Mouse (Mus musculus): ENCODE data around the gene Pxdn.

DNA sequence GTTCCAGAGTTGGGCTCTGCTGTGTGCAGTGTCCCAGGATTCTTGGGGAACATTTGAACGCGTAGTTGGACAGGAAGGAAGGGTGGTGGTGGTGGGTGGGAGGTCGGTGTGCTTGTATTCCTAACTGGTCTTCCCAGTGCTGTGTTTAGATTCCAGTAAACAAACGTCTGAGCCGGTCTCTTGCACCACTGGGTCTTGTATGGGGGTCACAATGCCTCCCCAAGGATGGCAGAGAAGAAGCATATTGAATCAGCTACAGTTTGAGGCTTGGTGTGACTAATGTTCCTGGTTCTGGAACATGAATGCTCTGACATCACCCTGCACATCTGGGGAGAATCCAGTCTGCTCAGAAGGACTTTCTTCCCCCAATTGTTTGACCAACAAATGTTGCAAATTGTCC, 93.2 kb downstream of the Pxdn start:
- no peak for TF ChIP-seq TAL1 (IDR thresholded peaks at IDR 0.05; ENCODE audit: low read length)
- TF ChIP-seq GATA1 (IDR thresholded peaks at IDR 0.05; ENCODE audit: low read length): no peak

Data from erythroblast, embryonic 14.5 days (primary cell).